Mouse (Mus musculus) thymus, postnatal 0 days (tissue): Measurements from ENCODE around the gene Stat6. TPM values are rescaled to one million over a fixed set of nuclear protein-coding genes. Genes with fewer than 3 reads are reported as not detected.

ENCODE experiments used
- DNase-seq: peaks from one replicate; pipeline ENCODE4 v3.0.0-alpha.2; 2015; ENCODE audit warnings: low spot score
- polyA plus RNA-seq: library from polyadenylated mRNA; unstranded; fragments of >200 nt; fragmentation: Nextera tagmentation; extraction: Ambion mirVana; gene quantifications from 2 replicates; pipeline ENCODE4 v1.2.1, GENCODE M21; 2015

Gene Stat6
- polyA plus RNA-seq, 1 experiment from 2014 or later, result 38.4 TPM

DNA sequence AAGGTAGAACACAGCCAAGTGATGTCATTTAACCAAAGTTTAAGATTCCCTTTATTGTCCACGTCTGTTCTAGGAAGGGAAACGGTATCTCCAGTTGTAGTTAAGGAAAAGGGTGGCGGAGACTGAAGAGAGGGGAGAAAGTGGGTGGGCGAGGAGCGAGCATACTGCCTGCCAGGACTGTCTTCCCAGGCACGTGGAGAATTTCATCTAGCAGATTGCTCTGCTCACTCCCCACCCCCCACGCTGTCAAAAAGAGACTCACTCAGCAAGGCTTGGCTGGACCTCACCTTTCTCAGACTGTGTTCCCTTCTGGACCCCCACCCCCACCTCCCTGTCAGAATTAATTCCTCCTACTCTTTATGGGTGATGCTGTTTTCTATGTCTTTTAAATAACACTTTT lies 26.4 kb downstream of the Stat6 start:
- no peak for DNase-seq

DNA sequence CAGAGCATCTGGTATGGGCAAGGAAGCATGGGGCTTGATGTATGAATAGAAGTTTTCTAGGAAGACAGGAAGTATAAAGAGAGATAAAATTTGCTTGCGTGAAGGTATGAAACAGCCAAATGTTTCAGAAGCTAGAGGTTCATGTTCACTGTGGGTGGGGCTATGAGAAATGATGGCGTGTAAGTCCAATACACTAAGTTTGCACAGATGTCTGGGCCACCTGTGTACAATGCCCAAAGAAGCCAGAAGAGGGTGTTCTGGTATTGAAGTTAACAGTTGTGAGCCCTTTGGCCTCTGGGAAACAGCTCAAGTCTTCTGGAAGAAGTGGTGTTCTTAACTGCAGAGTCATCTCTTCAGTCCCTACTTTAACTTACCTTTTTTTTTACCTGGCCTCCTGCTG lies 27.4 kb downstream of the Stat6 start:
- no peak for DNase-seq

DNA sequence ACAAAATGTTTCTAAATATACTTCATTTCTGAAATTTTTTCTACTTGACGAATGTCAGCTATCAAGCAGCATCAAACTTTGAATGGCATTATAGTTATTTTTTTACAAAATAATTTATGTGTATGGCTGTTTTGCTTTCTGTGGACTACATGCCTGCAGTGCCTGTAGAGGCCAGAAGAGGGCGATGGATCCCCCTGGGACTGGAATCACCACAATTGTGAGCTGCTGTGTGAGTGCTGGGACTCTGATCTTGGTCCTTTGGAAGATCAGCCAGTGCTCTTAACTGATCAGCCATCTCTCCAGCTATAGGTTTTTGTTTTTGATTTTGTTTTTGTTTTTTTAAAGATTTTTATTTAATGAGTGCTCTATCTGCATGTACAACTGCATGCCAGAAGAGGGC lies 28.5 kb downstream of the Stat6 start:
- DNase-seq, result peak; percentile 43

DNA sequence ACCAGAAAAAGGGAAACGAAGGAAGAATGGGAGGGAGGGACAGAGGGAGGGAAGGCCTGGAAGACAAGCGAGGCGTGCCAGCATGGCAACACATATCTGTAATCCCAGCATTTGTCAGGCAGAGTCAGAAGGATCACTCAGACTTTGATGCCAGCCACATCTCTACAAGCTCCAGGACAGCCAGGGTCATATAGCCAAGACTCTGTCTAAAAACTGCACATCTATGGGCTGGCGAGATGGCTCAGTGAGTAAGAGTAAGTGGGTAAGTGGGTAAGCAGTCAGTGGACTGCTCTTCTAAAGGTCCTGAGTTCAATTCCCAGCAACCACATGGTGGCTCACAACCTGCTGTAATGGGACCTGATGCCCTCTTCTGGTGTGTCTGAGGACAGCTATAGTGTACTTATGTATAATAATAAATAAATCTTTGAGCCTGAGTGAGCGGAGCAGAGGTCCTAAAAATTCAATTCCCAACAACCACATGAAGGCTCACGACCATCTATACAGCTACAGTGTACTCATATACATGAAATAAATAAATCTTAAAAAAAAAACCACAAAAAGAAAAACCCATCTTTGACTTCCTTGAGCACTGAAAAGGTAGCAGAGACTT lies 31.4 kb downstream of the Stat6 start:
- no peak for DNase-seq

DNA sequence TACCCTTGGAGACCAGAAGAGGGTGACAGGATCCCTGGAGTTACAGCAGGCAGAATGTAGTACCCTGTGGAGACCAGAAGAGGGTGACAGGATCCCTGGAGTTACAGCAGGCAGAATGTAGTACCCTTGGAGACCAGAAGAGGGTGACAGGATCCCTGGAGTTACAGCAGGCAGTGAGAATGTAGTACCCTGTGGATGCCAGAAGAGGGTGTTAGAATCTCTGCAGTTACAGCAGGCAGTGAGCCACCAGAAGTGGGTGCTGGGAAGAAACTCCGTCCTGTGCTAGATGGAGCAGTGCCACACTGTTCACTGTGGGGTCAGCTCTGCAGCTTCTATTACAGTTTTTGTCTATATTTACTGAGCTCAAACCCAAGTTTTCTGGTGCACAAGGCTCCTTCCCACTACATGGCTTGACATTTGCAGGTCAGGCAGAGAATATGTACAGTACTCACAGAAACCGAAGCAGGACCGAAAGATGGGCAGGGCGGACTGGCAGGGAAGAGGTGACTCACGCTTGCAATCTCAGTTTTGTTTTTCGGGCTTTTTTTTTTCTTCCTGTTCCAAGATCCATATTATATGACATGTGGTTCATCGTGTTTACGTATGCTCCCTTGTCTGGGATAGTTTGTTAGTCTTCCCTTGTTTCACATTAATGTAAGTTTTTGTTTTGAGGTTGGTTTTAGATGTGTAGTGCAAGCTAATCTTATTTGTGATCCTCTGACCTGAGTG lies 32.2 kb downstream of the Stat6 start:
- DNase-seq, result peak; percentile 74

DNA sequence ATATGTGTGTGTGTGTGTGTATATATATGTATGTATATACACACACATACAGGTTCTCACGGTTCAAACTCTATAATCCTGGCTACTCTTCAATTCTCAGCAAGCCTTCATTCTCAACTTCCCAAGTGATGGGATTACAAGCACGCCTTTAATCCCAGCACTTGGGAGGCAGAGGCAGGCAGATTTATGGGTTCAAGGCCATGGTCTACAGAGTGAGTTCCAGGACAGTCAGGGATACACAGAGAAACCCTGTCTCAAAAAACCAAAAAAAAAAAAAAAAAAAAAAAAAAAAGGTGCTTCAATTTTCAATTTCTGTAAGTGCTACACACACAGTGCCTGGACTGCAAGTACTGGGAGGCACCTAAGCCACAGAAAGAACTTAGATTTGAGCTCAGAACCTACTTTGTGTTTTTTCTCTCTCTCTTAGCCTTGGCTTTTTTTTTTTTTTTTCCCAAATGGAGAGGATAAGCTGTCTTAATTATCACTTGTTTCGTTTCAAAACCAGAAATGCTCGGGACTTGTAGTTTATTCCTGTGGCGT lies 33.1 kb downstream of the Stat6 start:
- no peak for DNase-seq

DNA sequence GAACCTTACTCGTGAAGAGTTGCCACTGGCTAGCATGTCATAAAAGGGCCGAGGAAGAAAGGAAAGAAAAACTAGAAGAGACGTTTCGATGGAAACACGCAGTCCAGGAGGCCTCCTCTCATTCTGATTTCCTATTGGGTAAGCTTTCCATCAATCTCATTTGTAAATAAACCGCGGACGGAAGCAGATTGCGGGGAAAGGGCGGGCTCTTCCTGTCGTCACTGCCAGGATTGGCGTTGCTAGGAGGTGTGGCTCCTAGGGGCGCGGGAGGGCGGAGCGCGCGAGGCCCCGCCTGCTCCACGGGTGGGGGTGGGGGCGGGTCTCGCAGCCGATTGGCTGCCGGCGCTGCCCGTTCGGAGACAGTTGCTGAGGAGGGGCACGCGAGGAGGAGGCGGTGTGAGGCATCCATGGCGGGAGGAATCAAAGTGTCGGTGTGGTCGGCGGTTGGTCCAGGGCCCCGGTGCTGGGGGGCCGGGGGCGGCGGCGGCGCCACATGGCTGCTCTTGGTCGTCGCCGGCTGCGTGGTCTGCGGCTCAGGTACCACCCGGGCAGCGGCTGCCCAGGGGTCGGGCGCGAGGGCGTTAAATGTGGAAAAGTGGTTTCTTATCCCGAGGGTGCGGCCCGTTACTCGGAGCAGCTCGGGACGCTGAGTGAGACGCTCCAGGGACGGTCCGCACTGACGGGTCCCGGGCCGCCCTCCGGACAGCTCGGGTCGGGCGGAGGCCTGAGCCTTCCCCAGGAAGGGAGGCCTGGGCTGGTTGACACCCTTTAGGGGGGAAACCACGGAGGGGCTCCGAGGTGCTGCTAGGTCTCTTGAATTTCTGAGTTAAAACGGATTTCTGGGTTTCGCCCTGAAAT lies 34.1 kb downstream of the Stat6 start:
- peak; percentile 98 for DNase-seq

DNA sequence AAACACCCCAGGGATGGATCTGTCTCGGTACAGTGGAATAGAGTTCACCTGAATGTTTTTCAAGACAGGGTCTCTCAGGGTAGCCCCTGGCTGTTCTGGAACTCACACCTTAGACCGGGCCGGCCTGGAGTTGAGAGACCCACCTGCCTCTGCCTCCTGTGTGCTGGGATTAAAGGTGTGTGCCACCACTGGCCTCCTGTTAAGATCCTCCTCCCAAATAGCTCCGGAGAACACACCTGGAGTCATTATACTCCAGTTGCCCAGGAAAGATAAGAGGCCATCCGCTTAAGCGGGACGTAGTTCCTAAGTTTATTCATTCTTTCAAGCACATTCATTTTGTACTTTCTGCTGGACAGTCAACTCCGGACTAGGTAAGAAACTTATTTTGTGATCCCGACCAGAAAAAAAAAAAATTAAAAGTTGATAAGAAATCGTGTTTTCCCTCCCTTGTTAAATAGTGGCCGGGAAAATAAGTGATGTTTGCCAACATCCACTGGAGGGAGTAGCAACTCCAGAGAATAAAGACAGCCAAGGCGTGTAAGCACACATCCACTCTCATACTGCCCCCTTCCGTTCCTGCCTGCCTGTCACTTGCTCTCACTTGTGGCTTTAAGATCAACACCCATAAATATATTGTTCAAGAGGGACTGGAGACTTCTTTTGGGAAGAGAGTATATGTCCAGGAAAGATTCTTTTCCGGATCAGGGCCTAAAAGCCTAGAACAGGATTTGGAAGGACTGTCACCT lies 35.0 kb downstream of the Stat6 start:
- peak; percentile 83 for DNase-seq

DNA sequence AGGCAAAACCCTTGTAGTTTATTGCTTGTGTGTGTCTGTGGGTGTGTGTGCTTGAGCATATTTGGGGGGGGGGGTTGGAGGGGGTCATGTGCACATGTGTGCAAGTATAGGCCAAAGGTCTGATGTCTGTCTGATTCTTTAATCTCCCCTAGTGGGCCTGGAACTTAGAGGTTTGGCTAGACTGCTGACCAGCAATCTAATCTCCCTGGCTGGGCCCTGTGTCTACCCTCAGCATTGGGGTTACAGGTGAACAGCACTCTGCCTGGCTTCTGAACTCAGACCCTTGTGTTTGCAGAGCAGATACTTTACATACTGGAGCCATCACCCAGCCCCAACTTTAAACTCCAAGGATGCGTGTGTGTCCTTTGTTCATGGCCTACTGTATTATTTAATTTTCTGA lies 36.4 kb downstream of the Stat6 start:
- DNase-seq, result no peak

DNA sequence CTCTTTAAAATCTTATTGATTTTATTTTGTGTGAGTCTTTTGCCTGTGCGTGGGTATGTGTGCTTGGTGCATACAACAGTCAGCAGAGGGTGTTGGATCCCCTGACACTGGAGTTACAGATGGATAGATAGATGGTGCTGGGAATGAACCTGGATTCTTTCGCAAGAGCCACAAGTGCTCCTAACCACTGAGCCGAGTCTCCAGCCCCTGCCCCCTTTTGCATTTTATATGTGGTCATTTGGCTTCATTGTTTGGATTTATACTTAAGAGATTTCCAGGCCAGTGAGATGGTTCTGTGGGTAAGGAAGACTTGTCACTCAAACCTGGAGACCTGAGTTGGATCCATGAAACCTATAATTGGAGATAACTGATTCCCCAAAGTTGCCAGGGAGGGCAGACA lies 37.1 kb downstream of the Stat6 start:
- no peak for DNase-seq

DNA sequence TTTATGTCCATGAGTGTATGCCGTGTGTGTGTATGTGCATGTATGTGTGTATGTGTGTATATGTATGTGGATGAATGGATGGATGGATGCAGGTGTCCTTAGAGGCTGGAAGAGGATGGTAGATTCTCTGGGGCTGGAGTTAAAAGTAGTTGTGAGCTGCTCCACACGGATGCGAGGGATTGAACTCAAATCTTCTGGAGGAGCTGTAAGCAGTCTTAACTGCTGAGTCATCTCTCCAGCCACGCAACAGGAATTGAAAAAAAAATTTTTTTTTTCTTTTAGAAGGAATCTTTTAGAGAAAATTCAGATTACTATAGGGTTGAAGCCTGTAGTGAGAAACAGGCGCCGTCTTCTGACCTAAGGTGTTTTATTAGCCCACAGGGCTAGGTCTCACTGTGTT lies 40.1 kb downstream of the Stat6 start:
- no peak for DNase-seq

DNA sequence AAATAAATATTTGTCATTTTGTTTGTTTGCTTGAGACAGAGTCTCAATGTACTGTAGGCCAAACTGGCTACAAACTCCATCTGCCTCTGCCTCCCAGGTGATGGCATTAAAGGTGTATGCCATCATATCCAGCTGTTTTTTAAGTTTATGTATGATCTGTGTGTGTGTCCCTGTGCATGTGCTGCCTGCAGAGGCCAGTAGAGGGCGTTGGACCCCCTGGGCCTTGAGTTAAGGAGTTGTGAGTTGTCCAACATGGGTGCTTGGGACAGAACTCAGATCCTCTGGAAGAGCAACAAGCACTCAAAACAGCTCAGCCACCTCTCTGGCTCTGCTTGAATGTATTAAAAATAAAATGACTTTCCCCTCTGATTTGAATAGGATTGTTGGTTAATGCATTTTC lies 48.3 kb downstream of the Stat6 start:
- DNase-seq, result no peak

DNA sequence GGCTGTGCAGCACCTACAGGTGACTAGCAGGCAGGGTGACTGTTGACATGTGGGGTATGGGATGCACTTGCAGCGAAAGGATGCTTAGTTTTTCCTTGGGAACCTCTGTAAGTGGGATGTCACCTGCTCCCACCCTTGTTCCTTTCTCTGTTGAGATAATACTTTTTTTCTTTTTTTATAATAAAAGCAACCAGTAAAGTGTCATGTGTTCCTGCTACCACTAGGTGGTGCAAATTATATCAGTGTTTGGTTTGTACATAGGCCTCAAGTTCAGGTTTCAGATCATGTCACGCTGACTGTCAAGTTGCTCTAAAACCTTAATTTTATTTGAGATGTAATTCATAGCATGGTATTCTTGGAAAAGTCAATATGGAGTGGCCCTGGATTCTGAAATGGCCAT lies 51.9 kb downstream of the Stat6 start:
- peak; percentile 38 for DNase-seq

DNA sequence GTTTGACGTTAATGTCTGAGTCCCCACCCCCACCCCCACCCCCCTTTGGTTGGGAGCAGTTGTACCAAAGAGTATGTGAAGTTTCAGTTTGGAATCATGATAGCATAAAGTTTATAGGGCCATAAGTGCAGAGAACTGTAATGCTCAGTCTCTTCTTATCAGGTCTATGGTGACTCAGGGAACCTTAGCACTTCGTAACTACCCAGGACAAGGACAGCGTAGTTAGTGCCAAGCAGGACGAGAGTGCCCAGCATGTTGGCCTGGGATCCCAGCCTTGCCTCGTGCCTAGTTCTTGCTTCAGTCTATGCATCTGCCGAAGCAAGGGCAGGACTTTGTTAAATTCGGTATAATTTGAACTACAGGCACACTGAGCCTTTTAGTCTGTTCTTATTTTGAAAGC lies 53.0 kb downstream of the Stat6 start:
- no peak for DNase-seq

DNA sequence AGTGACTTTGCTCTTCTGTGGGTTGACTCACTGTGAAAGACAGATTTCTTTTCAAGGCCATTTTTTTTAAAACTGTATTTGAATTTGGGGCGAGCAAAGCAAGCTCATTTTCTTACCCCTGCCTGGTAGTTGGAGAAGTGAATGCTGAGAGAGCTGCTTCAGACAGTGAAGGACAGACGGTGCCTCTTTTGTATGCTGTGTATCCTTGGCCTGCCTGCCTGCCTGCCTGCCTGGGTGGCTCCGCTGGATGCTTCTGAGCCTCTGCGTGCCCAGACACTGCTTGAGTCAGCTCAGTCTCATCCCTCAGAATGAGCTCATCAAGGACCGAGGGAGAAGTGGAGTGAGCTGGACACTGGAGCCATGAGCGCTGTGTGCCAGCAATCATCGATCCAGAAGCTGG lies 56.2 kb downstream of the Stat6 start:
- DNase-seq, result no peak

DNA sequence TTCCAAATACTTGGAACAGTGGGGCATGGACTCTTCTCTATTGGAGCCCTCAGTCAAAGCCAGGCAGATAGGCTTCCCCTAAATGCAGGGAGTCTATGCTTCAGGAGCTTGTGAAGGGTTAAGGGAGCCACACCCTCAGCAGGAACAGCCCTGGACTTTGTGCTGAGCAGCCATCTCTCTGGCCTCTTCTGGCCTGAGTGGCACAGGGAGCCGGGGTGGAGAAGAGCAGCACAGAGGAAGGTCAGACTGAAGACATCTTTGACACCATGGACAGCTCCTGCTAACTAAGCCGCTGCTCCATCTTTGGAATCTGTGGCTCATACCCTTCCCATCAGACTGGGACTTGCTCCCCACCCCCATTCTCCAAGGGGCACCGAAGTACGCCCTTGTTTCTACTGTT lies 60.5 kb downstream of the Stat6 start:
- no peak for DNase-seq

DNA sequence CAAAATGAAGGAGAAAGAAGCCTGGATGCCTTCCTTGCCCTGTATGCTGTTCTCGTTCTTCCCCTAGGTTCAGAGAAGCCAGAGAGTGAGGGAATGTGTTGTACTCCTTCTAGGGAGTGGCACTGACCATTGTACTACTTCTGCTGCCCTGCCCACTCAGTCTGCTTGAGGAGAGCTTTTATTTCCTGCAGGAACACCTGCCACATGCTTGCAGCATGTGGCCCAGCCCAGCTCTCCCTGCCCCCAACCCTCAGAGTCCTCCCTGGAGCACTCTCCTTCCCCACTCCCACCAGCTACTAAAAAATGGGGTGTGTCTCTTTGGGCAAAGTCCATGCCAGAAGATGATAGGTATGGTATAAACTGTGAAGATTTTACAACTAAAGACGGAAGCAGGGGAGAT lies 61.5 kb downstream of the Stat6 start:
- no peak for DNase-seq

DNA sequence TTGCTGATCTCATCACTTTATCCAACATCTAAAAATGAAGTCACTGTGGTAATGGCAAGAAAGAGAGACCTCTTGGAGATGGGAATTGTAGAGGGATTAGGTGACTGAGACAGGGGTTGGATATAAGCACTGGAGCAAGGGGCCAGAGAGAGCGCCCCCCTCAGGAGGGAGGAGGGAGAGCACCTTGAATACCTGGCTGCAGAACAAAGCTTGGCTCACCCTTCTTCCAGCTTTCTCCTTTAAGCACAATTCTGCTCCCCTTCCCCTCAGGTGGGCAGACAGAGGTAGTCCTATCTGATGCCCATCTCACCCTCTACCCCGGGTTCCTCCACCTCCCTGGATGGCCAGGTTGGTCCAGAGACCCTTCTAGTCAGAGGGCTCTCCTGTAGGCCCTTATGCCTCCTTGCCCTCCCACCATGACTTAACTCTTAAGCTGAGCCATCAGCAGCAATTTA lies 62.0 kb downstream of the Stat6 start, which contains the start of gene Myo1a:
TSS of gene Myo1a (plus strand) at position 405 of the 455 bp plus-strand sequence.
- DNase-seq, result no peak

DNA sequence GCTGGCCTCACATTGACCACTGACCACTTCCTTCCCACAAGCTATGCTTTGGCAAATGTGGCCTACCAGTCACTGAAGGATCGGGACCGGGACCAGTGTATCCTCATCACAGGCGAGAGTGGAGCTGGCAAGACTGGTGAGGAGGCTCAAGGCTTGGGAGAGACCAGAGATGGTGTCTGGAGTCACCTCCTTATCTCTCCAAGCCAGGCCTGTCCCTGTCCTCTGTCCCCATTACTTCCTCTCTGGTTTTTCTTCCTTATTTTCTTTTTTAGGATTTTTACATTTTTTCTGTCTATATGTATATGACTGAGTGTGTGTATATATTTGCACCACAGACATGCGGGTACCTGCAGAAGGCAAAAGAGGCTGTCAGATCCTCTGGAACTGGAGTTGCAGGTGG lies 63.0 kb downstream of the Stat6 start:
- no peak for DNase-seq

DNA sequence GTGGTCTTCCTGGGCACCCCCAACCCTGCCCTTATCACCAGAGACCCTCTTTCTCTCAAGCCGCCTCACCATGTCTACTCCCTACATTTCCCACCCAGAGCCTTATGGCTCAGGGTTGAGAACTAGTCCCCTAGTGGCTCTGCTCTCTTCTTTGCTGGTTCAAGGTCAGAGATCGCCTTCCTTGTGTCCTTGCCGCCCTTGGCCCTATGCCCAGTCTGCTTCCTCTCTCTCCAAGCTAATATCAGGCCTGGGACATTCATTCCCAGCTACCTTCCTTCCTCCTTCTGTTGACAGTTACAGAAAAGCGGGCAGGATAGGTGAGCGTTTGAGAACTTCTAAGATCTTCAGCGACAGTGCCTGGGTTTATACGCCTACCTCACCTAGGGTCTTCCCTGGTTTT lies 64.9 kb downstream of the Stat6 start:
- no peak for DNase-seq

DNA sequence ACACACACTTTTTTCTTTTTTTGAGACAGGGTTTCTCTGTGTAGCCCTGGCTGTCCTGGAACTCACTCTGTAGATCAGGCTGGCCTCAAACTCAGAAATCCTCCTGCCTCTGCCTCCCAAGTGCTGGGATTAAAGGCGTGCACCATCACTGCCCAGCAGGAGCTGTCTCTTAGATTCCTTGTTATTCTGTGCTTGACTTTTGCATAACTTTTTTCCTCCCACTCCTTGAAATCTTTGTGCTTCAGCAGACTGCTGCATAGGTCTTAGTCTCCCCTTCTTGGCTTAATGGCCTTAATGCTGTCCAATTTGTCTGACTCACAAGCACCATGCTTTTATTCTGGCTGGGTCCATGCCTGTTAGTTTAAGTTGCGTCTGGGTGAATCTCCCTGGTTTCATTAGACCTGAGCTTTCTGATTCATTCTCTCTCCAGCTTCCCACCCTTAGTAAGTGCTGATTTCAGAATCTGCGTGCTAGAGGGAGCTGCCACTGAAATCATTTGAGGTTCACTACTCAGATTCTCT lies 66.1 kb downstream of the Stat6 start:
- DNase-seq, result no peak
